Mouse (Mus musculus): ENCODE data around the gene Slc31a2.

DNA sequence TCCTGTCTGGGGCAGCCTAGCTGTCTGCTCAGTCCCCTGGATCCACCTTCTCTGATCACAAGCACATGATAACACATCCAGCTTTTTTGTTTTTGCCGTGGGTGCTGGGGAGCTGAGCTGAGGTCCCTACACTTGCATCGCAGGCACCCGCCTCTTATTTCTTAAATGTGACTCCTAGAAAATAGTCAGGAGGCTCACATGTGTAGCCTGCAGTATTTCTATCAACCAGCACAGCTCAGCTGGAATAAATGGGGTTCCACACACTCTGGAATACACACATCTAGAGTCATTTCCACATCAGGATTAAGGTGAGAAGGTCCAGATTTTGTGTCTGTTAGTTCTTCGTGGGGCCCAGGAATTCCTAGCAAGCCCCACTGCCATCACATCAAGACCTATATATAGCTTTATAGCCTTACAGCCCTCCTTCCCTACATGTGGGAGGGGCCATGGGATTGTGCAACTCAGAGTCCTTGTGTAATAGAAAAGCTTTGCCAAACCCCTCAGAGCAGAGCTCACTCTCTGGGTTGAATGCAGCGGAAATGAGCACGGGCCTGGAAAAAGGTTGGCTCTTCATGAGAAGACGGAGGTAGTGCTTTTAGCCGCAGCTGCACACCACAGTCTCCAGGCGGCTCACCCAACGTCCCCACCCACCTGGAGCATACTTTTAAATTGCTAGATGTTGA is 2.9 kb downstream of the Slc31a2 start:
- TF ChIP-seq CTCF (IDR thresholded peaks at IDR 0.05; ENCODE audit: low read depth, low read length) (no peak), POLR2A (IDR thresholded peaks at IDR 0.05; ENCODE audit: insufficient read depth, low read length) (no peak), EP300 (IDR thresholded peaks at IDR 0.05; ENCODE audit: insufficient read depth, low read depth, low read length) (no peak)

Measured in ES-Bruce4 (cell line).